Mouse (Mus musculus) CH12.LX (cell line): ENCODE measurements at regions not wholly inside any gene's neighbourhood (a gene's known extent, or its start where the extent isn't known, plus 50 kb on each side); places are given as distances from the start of the nearest gene placed in this dataset.

ENCODE experiments used
- DNase-seq: peaks from one replicate; pipeline ENCODE4 v3.0.0-alpha.2; 2013; ENCODE audit errors: extremely low read depth
- H3K27ac ChIP-seq: 2 replicates; pipeline ENCODE4 v1.5.1; 2012; ENCODE audit warnings: low read depth, mild to moderate bottlenecking, control low read depth, moderate library complexity; ENCODE audit not compliant: insufficient read depth
- H3K27me3 ChIP-seq: replicated peaks from 2 replicates; pipeline ENCODE3; 2012; ENCODE audit warnings: inconsistent platforms
- H3K36me3 ChIP-seq, 2 experiments: replicated peaks in 1 of 2; 2 replicates each; pipeline versions ENCODE3 to v1.6.1; 2012; ENCODE audit warnings: inconsistent platforms in 1 of 2, low read length in 1 of 2, mild to moderate bottlenecking in 1 of 2, mixed read lengths in 1 of 2, moderate library complexity in 1 of 2; ENCODE audit not compliant: control insufficient read depth in 1 of 2, insufficient read depth in 1 of 2
- H3K4me1 ChIP-seq, 2 experiments: 2 replicates each; pipeline ENCODE4 v1.6.1; 2012; ENCODE audit warnings: inconsistent platforms in 1 of 2, moderate library complexity in 1 of 2; ENCODE audit not compliant: insufficient read depth in 2 of 2, control insufficient read depth in 1 of 2
- H3K4me2 ChIP-seq: 2 replicates; pipeline ENCODE4 v1.6.1; 2012; ENCODE audit warnings: low read depth, mild to moderate bottlenecking, control low read depth; ENCODE audit not compliant: poor library complexity, insufficient read depth, severe bottlenecking
- H3K4me3 ChIP-seq, 3 experiments: fragments of 150-350 bp in 1 of 3; sonication (generic) in 1 of 3; replicated peaks in 1 of 3; 2 replicates each; pipeline versions ENCODE3 to v1.5.1; 2011 to 2012; ENCODE audit warnings: low read depth in 2 of 3, low read length in 2 of 3, mild to moderate bottlenecking in 2 of 3, moderate library complexity in 2 of 3, control low read depth in 1 of 3, improper control_type of control experiment in 1 of 3, inconsistent platforms in 1 of 3, mixed read lengths in 1 of 3; ENCODE audit not compliant: poor library complexity in 1 of 3
- H3K79me2 ChIP-seq: replicated peaks from 2 replicates; pipeline ENCODE4 v1.6.1; 2012; ENCODE audit warnings: mild to moderate bottlenecking, moderate library complexity; ENCODE audit not compliant: control insufficient read depth, poor library complexity, insufficient read depth, severe bottlenecking; ENCODE audit errors: extremely low read depth
- H3K9ac ChIP-seq: 2 replicates; pipeline ENCODE4 v1.6.1; 2012; ENCODE audit warnings: low read depth, mild to moderate bottlenecking, control low read depth, moderate library complexity; ENCODE audit not compliant: insufficient read depth
- H3K9me3 ChIP-seq: replicated peaks from 2 replicates; pipeline ENCODE3; 2012; ENCODE audit warnings: low read length, inconsistent platforms, mixed read lengths
- BHLHE40 ChIP-seq: IDR thresholded peaks from 2 replicates; pipeline ENCODE4 v1.6.1; 2011; ENCODE audit warnings: mild to moderate bottlenecking, low read depth, low read length, improper control_type of control experiment
- CHD1 ChIP-seq: IDR thresholded peaks from 2 replicates; pipeline ENCODE4 v1.6.1; 2012; ENCODE audit warnings: low read depth, low read length, improper control_type of control experiment, inconsistent platforms
- CHD2 ChIP-seq: IDR thresholded peaks from 2 replicates; pipeline ENCODE4 v1.6.1; 2011; ENCODE audit warnings: low read length, improper control_type of control experiment
- CTCF ChIP-seq, 2 experiments: IDR thresholded peaks in 1 of 2; conservative IDR thresholded peaks in 1 of 2; 2 replicates each; pipeline ENCODE4 v1.5.1; 2011 to 2012; ENCODE audit warnings: low read depth in 2 of 2, low read length in 2 of 2, improper control_type of control experiment in 1 of 2, inconsistent platforms in 1 of 2, mild to moderate bottlenecking in 1 of 2, moderate library complexity in 1 of 2
- E2F4 ChIP-seq: IDR thresholded peaks from 2 replicates; pipeline ENCODE4 v1.6.1; 2011; ENCODE audit warnings: low read depth, low read length, improper control_type of control experiment; ENCODE audit not compliant: insufficient replicate concordance
- ELF1 ChIP-seq: IDR thresholded peaks from 2 replicates; pipeline ENCODE4 v1.6.1; 2014; ENCODE audit warnings: low read depth, mild to moderate bottlenecking, inconsistent platforms, low read length, improper control_type of control experiment
- EP300 ChIP-seq: IDR thresholded peaks from 2 replicates; pipeline ENCODE4 v1.6.1; 2011; ENCODE audit warnings: low read length, improper control_type of control experiment
- ETS1 ChIP-seq: conservative IDR thresholded peaks from 2 replicates; pipeline ENCODE4 v1.6.1; 2012; ENCODE audit warnings: low read depth, mild to moderate bottlenecking, inconsistent platforms, low read length, improper control_type of control experiment, moderate library complexity
- GABPA ChIP-seq: IDR thresholded peaks from 2 replicates; pipeline ENCODE4 v1.6.1; 2012; ENCODE audit warnings: low read depth, low read length, improper control_type of control experiment, inconsistent platforms; ENCODE audit not compliant: insufficient replicate concordance
- HCFC1 ChIP-seq: IDR thresholded peaks from 2 replicates; pipeline ENCODE4 v1.6.1; 2012; ENCODE audit warnings: low read depth, mild to moderate bottlenecking, inconsistent platforms, low read length, improper control_type of control experiment
- IRF4 ChIP-seq: IDR thresholded peaks from 2 replicates; pipeline ENCODE4 v1.6.1; 2014; ENCODE audit warnings: low read depth, mild to moderate bottlenecking, inconsistent platforms, low read length, improper control_type of control experiment
- JUN ChIP-seq: IDR thresholded peaks from 2 replicates; pipeline ENCODE4 v1.6.1; 2011; ENCODE audit warnings: low read depth, mild to moderate bottlenecking, low read length, improper control_type of control experiment, moderate library complexity; ENCODE audit not compliant: insufficient read depth
- JUND ChIP-seq: conservative IDR thresholded peaks from 2 replicates; pipeline ENCODE4 v1.6.1; 2011; ENCODE audit warnings: low read depth, low read length, improper control_type of control experiment
- MAFK ChIP-seq: IDR thresholded peaks from 2 replicates; pipeline ENCODE4 v1.6.1; 2011; ENCODE audit warnings: low read length, improper control_type of control experiment; ENCODE audit not compliant: insufficient replicate concordance
- MAX ChIP-seq: IDR thresholded peaks from 2 replicates; pipeline ENCODE4 v1.6.1; 2011; ENCODE audit warnings: low read length, improper control_type of control experiment
- MAZ ChIP-seq: IDR thresholded peaks from 2 replicates; pipeline ENCODE4 v1.6.1; 2012; ENCODE audit warnings: low read depth, mild to moderate bottlenecking, inconsistent platforms, low read length, improper control_type of control experiment, moderate library complexity
- MEF2A ChIP-seq: IDR thresholded peaks from 2 replicates; pipeline ENCODE4 v1.6.1; 2014; ENCODE audit warnings: low read depth, mild to moderate bottlenecking, inconsistent platforms, low read length, improper control_type of control experiment, borderline replicate concordance
- MXI1 ChIP-seq: IDR thresholded peaks from 2 replicates; pipeline ENCODE4 v1.6.1; 2011; ENCODE audit warnings: mild to moderate bottlenecking, low read depth, low read length, improper control_type of control experiment
- MYC ChIP-seq: IDR thresholded peaks from 2 replicates; pipeline ENCODE4 v1.6.1; 2011; ENCODE audit warnings: low read depth, mild to moderate bottlenecking, improper control_type of control experiment, low read length
- NELFE ChIP-seq: IDR thresholded peaks from 2 replicates; pipeline ENCODE4 v1.6.1; 2011; ENCODE audit warnings: low read depth, low read length, improper control_type of control experiment
- NRF1 ChIP-seq: IDR thresholded peaks from 2 replicates; pipeline ENCODE4 v1.6.1; 2014; ENCODE audit warnings: low read depth, mild to moderate bottlenecking, inconsistent platforms, low read length, improper control_type of control experiment, moderate library complexity
- PAX5 ChIP-seq: IDR thresholded peaks from 2 replicates; pipeline ENCODE4 v1.6.1; 2012; ENCODE audit warnings: low read length, inconsistent platforms, mixed read lengths
- POLR2AphosphoS2 ChIP-seq: IDR thresholded peaks from 2 replicates; pipeline ENCODE4 v1.6.1; 2011; ENCODE audit warnings: low read depth, low read length, improper control_type of control experiment
- SIN3A ChIP-seq: IDR thresholded peaks from 2 replicates; pipeline ENCODE4 v1.6.1; 2012; ENCODE audit warnings: low read length, improper control_type of control experiment, inconsistent platforms
- SMC3 ChIP-seq: IDR thresholded peaks from 2 replicates; pipeline ENCODE4 v1.6.1; 2011; ENCODE audit warnings: low read depth, low read length, improper control_type of control experiment
- TCF12 ChIP-seq: IDR thresholded peaks from 2 replicates; pipeline ENCODE4 v1.6.1; 2014; ENCODE audit warnings: low read depth, mild to moderate bottlenecking, inconsistent platforms, low read length, improper control_type of control experiment
- UBTF ChIP-seq: IDR thresholded peaks from 2 replicates; pipeline ENCODE4 v1.6.1; 2012; ENCODE audit warnings: low read depth, mild to moderate bottlenecking, inconsistent platforms, low read length, improper control_type of control experiment, moderate library complexity
- ZC3H11A ChIP-seq: IDR thresholded peaks from 2 replicates; pipeline ENCODE4 v1.6.1; 2012; ENCODE audit warnings: low read depth, mild to moderate bottlenecking, inconsistent platforms, low read length, improper control_type of control experiment
- ZKSCAN1 ChIP-seq: IDR thresholded peaks from 2 replicates; pipeline ENCODE4 v1.6.1; 2012; ENCODE audit warnings: low read depth, inconsistent platforms, low read length, improper control_type of control experiment, borderline replicate concordance
- ZMIZ1 ChIP-seq: IDR thresholded peaks from 2 replicates; pipeline ENCODE4 v1.6.1; 2012; ENCODE audit warnings: low read depth, mild to moderate bottlenecking, inconsistent platforms, low read length, improper control_type of control experiment
- dilution Hi-C: fragments of 300-500 bp; cut with MboI; formaldehyde crosslinking; loops from 2 replicates; pipeline ENCODE4 v1.14.3; 2020; ENCODE audit warnings: low sequenced_read_pairs; ENCODE audit not compliant: extremely low pct_unique_long_range_greater_than_20kb, extremely low pct_ligation_motif_present
- in situ Hi-C: fragments of 300-500 bp; cut with MboI; formaldehyde crosslinking; loops from 3 replicates; pipeline ENCODE4 v1.14.3; 2019; ENCODE audit warnings: low sequenced_read_pairs, low pct_ligation_motif_present, low pct_unique_long_range_greater_than_20kb, mixed read lengths

DNA sequence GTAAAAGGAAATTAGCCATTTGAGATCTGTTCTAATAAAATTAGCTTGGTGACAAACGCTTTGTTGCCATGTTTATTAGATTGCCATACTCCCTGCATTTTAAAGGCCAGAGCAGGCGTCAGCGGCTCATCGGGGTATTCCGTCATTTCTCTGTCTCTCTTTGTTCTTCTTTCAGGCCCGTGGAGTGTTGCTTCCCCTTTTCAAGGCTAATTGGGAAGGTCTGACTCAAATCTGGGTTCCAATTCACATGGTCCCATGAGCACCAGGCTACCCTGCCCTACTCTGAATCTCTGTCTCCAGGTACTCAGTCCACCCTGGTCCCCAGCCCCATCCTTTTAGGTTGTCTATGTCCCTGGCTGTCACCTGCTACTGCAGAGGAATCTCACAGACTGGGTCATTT lies 138.2 kb upstream of the 4931429L15Rik start:
- dilution Hi-C loops (no loop called here), in situ Hi-C loops (no loop called here)
- no peaks in the 10 kb centered on the region for H3K36me3 ChIP-seq
- no peak overlapping the region for H3K4me3 ChIP-seq
- H3K4me2 ChIP-seq = no peak overlapping the region
- TF ChIP-seq CHD1 = no peak
- TF ChIP-seq NELFE = no peak
- TF ChIP-seq ZC3H11A = no peak
- no peak for TF ChIP-seq MYC
- TF ChIP-seq SIN3A = no peak
- TF ChIP-seq UBTF = no peak
- TF ChIP-seq ETS1 = no peak
- TF ChIP-seq ZKSCAN1 = no peak
- TF ChIP-seq ELF1 = no peak
- TF ChIP-seq MAZ = no peak
- TF ChIP-seq BHLHE40 = no peak
- no peak for TF ChIP-seq SMC3
- TF ChIP-seq TCF12 = no peak
- TF ChIP-seq JUND = 0 out of 2 replicates have a peak, but pooled peaks have one; percentile 24
- 0 out of 2 replicates have a peak, but pooled peaks have one; percentile 16 for TF ChIP-seq MEF2A
- TF ChIP-seq POLR2AphosphoS2 = no peak
- no peak for TF ChIP-seq CHD2
- TF ChIP-seq NRF1 = no peak
- TF ChIP-seq E2F4 = no peak
- no peak for TF ChIP-seq MXI1
- no peak for TF ChIP-seq MAX
- TF ChIP-seq GABPA = no peak
- TF ChIP-seq ZMIZ1 = no peak
- TF ChIP-seq IRF4 = peak; percentile 74
- no peak for TF ChIP-seq CTCF (conservative IDR thresholded peaks at IDR 0.05 in 1 of 2, IDR thresholded peaks at IDR 0.05 in 1 of 2; ENCODE audit: low read depth in 2 of 2, low read length in 2 of 2)
- TF ChIP-seq HCFC1 = no peak
- no peak for TF ChIP-seq PAX5
- TF ChIP-seq MAFK = no peak
- TF ChIP-seq JUN = no peak
- peak; percentile 75 for TF ChIP-seq EP300
- no peaks in the 10 kb centered on the region for H3K9me3 ChIP-seq
- DNase-seq = peak; percentile 67
- H3K9ac ChIP-seq = no peak overlapping the region
- H3K27ac ChIP-seq = no peak overlapping the region
- H3K27me3 ChIP-seq = no peaks in the 10 kb centered on the region
- H3K79me2 ChIP-seq = no peaks in the 10 kb centered on the region
- H3K4me1 ChIP-seq = peaks cover 0 to 34% of the 10 kb centered on the region in 2 experiments; a peak in 2 of 4 replicates
